ENCODE assay signal across 15 mouse cellular contexts in the genomic region with DNA sequence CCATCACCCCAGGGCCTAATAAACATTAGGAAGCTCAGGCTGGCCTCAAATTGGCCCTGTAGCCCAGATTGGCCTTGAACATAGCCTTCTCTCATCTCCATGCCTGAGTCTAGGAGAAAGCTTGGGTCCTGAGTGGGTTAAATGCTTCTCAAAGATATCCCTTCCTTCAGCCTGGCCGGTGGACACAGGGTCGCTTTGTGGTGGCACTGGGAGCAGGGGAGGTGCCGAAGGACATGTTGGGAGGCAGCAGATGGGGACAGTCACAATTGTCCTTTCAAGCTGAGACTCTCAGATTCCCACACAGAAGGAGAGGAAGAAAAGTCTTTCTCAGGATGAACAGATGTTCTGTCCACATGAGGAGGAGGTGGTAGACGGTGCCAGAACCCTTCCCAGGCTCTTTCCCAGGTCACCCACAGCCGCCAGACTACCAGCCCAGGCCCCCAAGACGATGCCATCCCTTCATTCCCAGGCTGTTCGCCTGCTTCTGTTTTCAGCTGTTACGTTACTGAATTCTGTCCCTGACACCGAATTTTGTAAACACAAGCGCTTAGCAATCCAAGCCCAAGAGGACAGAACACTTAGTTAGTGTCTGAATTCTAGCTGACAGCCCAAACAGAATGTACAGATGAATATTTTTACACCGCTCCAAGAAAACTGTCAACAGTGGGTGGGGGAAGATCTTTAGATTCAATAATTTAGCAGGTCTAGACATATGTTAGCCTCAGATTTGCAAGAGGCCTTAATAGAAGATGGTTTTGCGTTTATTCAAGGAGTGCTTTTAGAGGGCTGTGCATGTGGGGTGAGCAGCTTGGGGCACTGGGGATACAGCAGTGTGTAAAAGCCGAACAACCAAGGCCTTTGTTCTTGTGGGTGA. TPM values are rescaled to one million over a fixed set of nuclear protein-coding genes. Genes with fewer than 3 reads are reported as not detected.
DNase-seq lines count a peak whose midpoint lies in the region; ATAC-seq and TF ChIP-seq lines count a peak whose summit lies in the region.
"Had no signal": no experiment of that assay in that cellular context is flagged by ENCODE, and none has a peak within 500 bp of the region (broad histone marks: within the 10 kb centered on the region; RNA-seq: fewer than 3 reads in every experiment).

No protein-coding gene starts in this region.

- no peaks in the 10 kb centered on the region for H3K9me3 ChIP-seq in lung, embryonic 14.5 days (ENCODE audit: low read depth, low read length)
- H3K9me3 ChIP-seq in limb, embryonic 10.5 days (replicated peaks): no peaks in the 10 kb centered on the region
- H3K9me3 ChIP-seq: liver, embryonic 15.5 days; neural tube, embryonic 15.5 days had no signal

- H3K4me3 ChIP-seq in cerebellum, adult 2 months (replicated peaks; ENCODE audit: insufficient read depth, low read depth, low read length): no peak overlapping the region
- H3K4me3 ChIP-seq in lung, embryonic 14.5 days (ENCODE audit: low read depth, low read length): no peak overlapping the region
- no peak overlapping the region for H3K4me3 ChIP-seq in limb, embryonic 10.5 days
- H3K4me3 ChIP-seq: erythroblast, embryonic 14.5 days; liver, embryonic 15.5 days; neural tube, embryonic 15.5 days had no signal

- DNase-seq in cerebellum, adult 2 months: no peak
- no peak for DNase-seq in cerebellum, adult 18-20 months
- DNase-seq in lung, embryonic 14.5 days: peak; percentile 46
- DNase-seq in lung, postnatal 36 days: no peak
- DNase-seq in left cerebral cortex, postnatal 4 days: peak; percentile 42
- no peak for DNase-seq in limb, embryonic 10.5 days (ENCODE audit: low spot score)
- DNase-seq: gastrocnemius, postnatal 36 days; heart, postnatal 36 days; kidney, adult 18-20 months had no signal

- 0 out of 2 replicates have a peak, but pooled peaks have one; percentile 29 for ATAC-seq in lung, embryonic 14.5 days (ENCODE audit: insufficient read depth)
- ATAC-seq in frontal cortex, adult (ENCODE audit: low TSS enrichment): peak; percentile 71
- no peak for ATAC-seq in granulocyte monocyte progenitor cell, adult 5-6 weeks (replicated peaks; ENCODE audit: poor library complexity, severe bottlenecking)

- no peak for TF ChIP-seq CTCF in cerebellum, adult 2 months (IDR thresholded peaks at IDR 0.05; ENCODE audit: borderline replicate concordance, insufficient read depth, low read depth, low read length)
- no peak for TF ChIP-seq CTCF in lung, embryonic 14.5 days (IDR thresholded peaks at IDR 0.05; ENCODE audit: low read depth)

- TF ChIP-seq POLR2A in cerebellum, adult 2 months (IDR thresholded peaks at IDR 0.05; ENCODE audit: borderline replicate concordance, insufficient read depth, low read length): no peak

- intact Hi-C loops in left cerebral cortex, postnatal 4 days (cut with DNase I): no loop called here

- H3K27me3 ChIP-seq in cerebellum, adult 2 months (ENCODE audit: control insufficient read depth, insufficient read depth, low read length): no peaks in the 10 kb centered on the region
- no peaks in the 10 kb centered on the region for H3K27me3 ChIP-seq in lung, embryonic 14.5 days (ENCODE audit: insufficient read depth, low read length)
- H3K27me3 ChIP-seq in limb, embryonic 10.5 days (ENCODE audit: low read depth, poor library complexity, severe bottlenecking): 0 out of 2 replicates have a peak, but pooled peaks cover 3% of the 10 kb centered on the region
- H3K27me3 ChIP-seq: liver, embryonic 15.5 days; neural tube, embryonic 15.5 days had no signal

- peaks cover 12% of the 10 kb centered on the region for H3K4me1 ChIP-seq in cerebellum, adult 2 months (ENCODE audit: control insufficient read depth, insufficient read depth, low read length)
- H3K4me1 ChIP-seq in lung, embryonic 14.5 days (ENCODE audit: insufficient read depth): peaks cover 3% of the 10 kb centered on the region; the same call in 1 of the 2 replicates
- peaks cover under 1% of the 10 kb centered on the region for H3K4me1 ChIP-seq in limb, embryonic 10.5 days
- H3K4me1 ChIP-seq: liver, embryonic 15.5 days had no signal

- no peak overlapping the region for H3K9ac ChIP-seq in lung, embryonic 14.5 days
- H3K9ac ChIP-seq: liver, embryonic 15.5 days; neural tube, embryonic 15.5 days had no signal

- no peaks in the 10 kb centered on the region for H3K36me3 ChIP-seq in lung, embryonic 14.5 days (ENCODE audit: insufficient read depth)
- H3K36me3 ChIP-seq in limb, embryonic 10.5 days: no peaks in the 10 kb centered on the region
- H3K36me3 ChIP-seq: liver, embryonic 15.5 days; neural tube, embryonic 15.5 days had no signal

- H3K4me2 ChIP-seq in lung, embryonic 14.5 days: no peak overlapping the region
- H3K4me2 ChIP-seq: liver, embryonic 15.5 days; neural tube, embryonic 15.5 days had no signal

- peak overlapping the region; percentile 32; the same call in 1 of the 2 replicates for H3K27ac ChIP-seq in cerebellum, adult 2 months (ENCODE audit: insufficient read depth, low read length)
- no peak overlapping the region for H3K27ac ChIP-seq in lung, embryonic 14.5 days (ENCODE audit: low read depth)
- no peak overlapping the region for H3K27ac ChIP-seq in limb, embryonic 10.5 days
- H3K27ac ChIP-seq: liver, embryonic 15.5 days; neural tube, embryonic 15.5 days had no signal

- WGBS in cerebellum, adult 2 months: 70% methylated on average over 13 of the region's 13 CpGs
- WGBS in lung, embryonic 14.5 days: 37% methylated on average over 13 of the region's 13 CpGs
- WGBS in limb, embryonic 10.5 days: 80% methylated on average over 13 of the region's 13 CpGs

RNA-seq across cellular contexts. Expression of a gene that starts 23.2 kb away (rescaled TPM):
- 9.1 and 9.3 TPM in 2 replicates for polyA plus RNA-seq in cerebellum, adult 2 months (2012; rRNA removed)
- polyA plus RNA-seq in lung, embryonic 14.5 days (2014; fragmentation: Nextera tagmentation; extraction: Ambion mirVana): 2.8 and 3.0 TPM in 2 replicates
- 1 to 10 TPM; 9.5 to 9.9 TPM for total RNA-seq in left cerebral cortex, postnatal 4 days (2021)
- polyA plus RNA-seq in limb, embryonic 10.5 days (2016; fragmentation: Nextera tagmentation; extraction: Ambion mirVana): 0.77 and 0.99 TPM in 2 replicates
- not detected in 2 replicates for total RNA-seq in granulocyte monocyte progenitor cell, adult 5-6 weeks (2014; fragmentation: Nextera tagmentation)
- total RNA-seq in granulocyte monocyte progenitor cell, adult 5-6 weeks (2017): not detected in 2 replicates
- total RNA-seq: megakaryocyte-erythroid progenitor cell, adult 5-6 weeks had no signal
- polyA plus RNA-seq: erythroblast, embryonic 14.5 days had no signal

Comparison
In these comparisons a context has a peak if more than half of its experiments do, and no peak if none do; other contexts are left out.
1. DNase-seq: peak in lung, embryonic 14.5 days (single experiment) and left cerebral cortex, postnatal 4 days (single experiment); none in cerebellum, adult 2 months (0 of 2), cerebellum, adult 18-20 months (0 of 2), lung, postnatal 36 days (single experiment) and limb, embryonic 10.5 days (single experiment).